In genomic region chr6:49096933-49097461, GRCm38 (mm10) we compare ENCODE assay signal across 8 mouse cellular contexts. TPM values are rescaled to one million over a fixed set of nuclear protein-coding genes. Genes with fewer than 3 reads are reported as not detected.
DNase-seq lines count a peak whose midpoint lies in the region; ATAC-seq and TF ChIP-seq lines count a peak whose summit lies in the region.

No protein-coding gene starts in this region.

- DNase-seq in 3T3-L1 (ENCODE audit: low read depth, low spot score), result peak; percentile 100
- DNase-seq in adrenal gland, adult 8-10 months, result peak; percentile 81
- peak; percentile 89 for DNase-seq in forebrain, embryonic 14.5 days (ENCODE audit: low spot score)
- peak; percentile 75 for DNase-seq in heart, postnatal 0 days (ENCODE audit: low spot score)
- peak; percentile 72 to 73 for DNase-seq in layer of hippocampus, adult 8-10 months (ENCODE audit: low spot score in 2 of 2)
- peak; percentile 86 for DNase-seq in lung, postnatal 14 days
- DNase-seq in thymus, adult 2 months, result no peak

- no peaks in the 10 kb centered on the region for H3K9me3 ChIP-seq in forebrain, embryonic 14.5 days (replicated peaks; ENCODE audit: control insufficient read depth, low read length)
- H3K9me3 ChIP-seq in heart, postnatal 0 days (replicated peaks; ENCODE audit: control insufficient read depth, low read length), result no peaks in the 10 kb centered on the region
- no peaks in the 10 kb centered on the region for H3K9me3 ChIP-seq in stomach, embryonic 14.5 days (ENCODE audit: control insufficient read depth, low read depth, low read length)

- H3K27me3 ChIP-seq in forebrain, embryonic 14.5 days (replicated peaks; ENCODE audit: control insufficient read depth, insufficient read depth, low read length), result no peaks in the 10 kb centered on the region
- no peaks in the 10 kb centered on the region for H3K27me3 ChIP-seq in heart, postnatal 0 days (ENCODE audit: control insufficient read depth, insufficient read depth, low read length)
- H3K27me3 ChIP-seq in stomach, embryonic 14.5 days (ENCODE audit: control insufficient read depth, insufficient read depth, low read length), result no peaks in the 10 kb centered on the region
- no peaks in the 10 kb centered on the region for H3K27me3 ChIP-seq in thymus, adult 2 months (ENCODE audit: control insufficient read depth, insufficient read depth, low read length)

- H3K4me1 ChIP-seq in forebrain, embryonic 14.5 days (ENCODE audit: control insufficient read depth, insufficient read depth, low read length), result peaks cover 16% of the 10 kb centered on the region
- H3K4me1 ChIP-seq in heart, postnatal 0 days (ENCODE audit: control insufficient read depth, insufficient read depth), result peaks cover 37% of the 10 kb centered on the region
- H3K4me1 ChIP-seq in stomach, embryonic 14.5 days (ENCODE audit: control insufficient read depth, insufficient read depth, low read length), result peaks cover 15% of the 10 kb centered on the region
- no peaks in the 10 kb centered on the region for H3K4me1 ChIP-seq in thymus, adult 2 months (replicated peaks; ENCODE audit: control insufficient read depth, insufficient read depth, low read length)

- no peak for TF ChIP-seq POLR2A in thymus, adult 2 months (IDR thresholded peaks at IDR 0.05; ENCODE audit: control insufficient read depth, extremely low read depth, insufficient read depth, low read length, poor library complexity)

- H3K36me3 ChIP-seq in forebrain, embryonic 14.5 days (ENCODE audit: control insufficient read depth, insufficient read depth, low read length), result peaks cover 61% of the 10 kb centered on the region
- peaks cover 23% of the 10 kb centered on the region for H3K36me3 ChIP-seq in heart, postnatal 0 days (replicated peaks; ENCODE audit: control insufficient read depth, insufficient read depth, low read length)
- H3K36me3 ChIP-seq in stomach, embryonic 14.5 days (ENCODE audit: control insufficient read depth, insufficient read depth, low read length), result peaks cover 40% of the 10 kb centered on the region
- no peaks in the 10 kb centered on the region for H3K36me3 ChIP-seq in thymus, adult 2 months (ENCODE audit: control insufficient read depth, insufficient read depth, low read length)

- no peak for TF ChIP-seq CTCF in heart, postnatal 0 days (IDR thresholded peaks at IDR 0.05; ENCODE audit: low read depth)
- TF ChIP-seq CTCF in thymus, adult 2 months (IDR thresholded peaks at IDR 0.05; ENCODE audit: borderline replicate concordance, control insufficient read depth, extremely low read depth, insufficient read depth, low read length, poor library complexity), result no peak

- no peak overlapping the region for H3K9ac ChIP-seq in forebrain, embryonic 14.5 days (ENCODE audit: low read length)
- no peak overlapping the region for H3K9ac ChIP-seq in heart, postnatal 0 days (replicated peaks; ENCODE audit: low read depth, low read length)
- H3K9ac ChIP-seq in stomach, embryonic 14.5 days (replicated peaks; ENCODE audit: low read depth, low read length), result no peak overlapping the region

- ATAC-seq in forebrain, embryonic 14.5 days, result peak; percentile 74; the same call in 1 of the 2 replicates
- ATAC-seq in heart, postnatal 0 days (ENCODE audit: insufficient read depth, low read depth), result peak; percentile 70
- peak; percentile 78 for ATAC-seq in stomach, embryonic 14.5 days (ENCODE audit: insufficient number of reproducible peaks, insufficient read depth, low FRiP score, low read depth)

- WGBS in forebrain, embryonic 14.5 days, result 18% methylated on average over 13 of the region's 13 CpGs
- 10% methylated on average over 13 of the region's 13 CpGs for WGBS in heart, postnatal 0 days
- WGBS in stomach, embryonic 14.5 days, result 45% methylated on average over 13 of the region's 13 CpGs
- 91% methylated on average over 13 of the region's 13 CpGs for WGBS in thymus, adult 2 months

- TF ChIP-seq EP300 in heart, postnatal 0 days (IDR thresholded peaks at IDR 0.05; ENCODE audit: low read depth), result no peak

- H3K4me3 ChIP-seq in forebrain, embryonic 14.5 days (ENCODE audit: low read depth, low read length), result no peak overlapping the region
- H3K4me3 ChIP-seq in heart, postnatal 0 days (ENCODE audit: low read depth, low read length), result peak overlapping the region; percentile 23
- H3K4me3 ChIP-seq in stomach, embryonic 14.5 days (ENCODE audit: low read depth, low read length), result no peak overlapping the region
- no peak overlapping the region for H3K4me3 ChIP-seq in thymus, adult 2 months (ENCODE audit: control insufficient read depth, insufficient read depth, low read length)

- H3K4me2 ChIP-seq in forebrain, embryonic 14.5 days (ENCODE audit: low read length), result no peak overlapping the region
- peak overlapping the region; percentile 53 for H3K4me2 ChIP-seq in heart, postnatal 0 days (ENCODE audit: low read depth, low read length)
- H3K4me2 ChIP-seq in stomach, embryonic 14.5 days (replicated peaks; ENCODE audit: low read depth, low read length), result no peak overlapping the region

- peak overlapping the region; percentile 65 for H3K27ac ChIP-seq in forebrain, embryonic 14.5 days (ENCODE audit: low read depth, low read length)
- H3K27ac ChIP-seq in heart, postnatal 0 days (ENCODE audit: low read depth), result peak overlapping the region; percentile 79
- H3K27ac ChIP-seq in stomach, embryonic 14.5 days (ENCODE audit: low read length), result peak overlapping the region; percentile 61; the same call in 1 of the 2 replicates
- no peak overlapping the region for H3K27ac ChIP-seq in thymus, adult 2 months (ENCODE audit: control insufficient read depth, insufficient read depth, low read length)

RNA-seq across cellular contexts. Expression of gene Malsu1, which starts 23.4 kb away (rescaled TPM):
- total RNA-seq in adrenal gland, adult 8-10 months (2022), result 10 to 100 TPM; 34.6 to 53.2 (median 41.2) TPM
- 54.7 and 65.0 TPM in 2 replicates for polyA plus RNA-seq in forebrain, embryonic 14.5 days (2014; fragmentation: Nextera tagmentation; extraction: Ambion mirVana)
- 20.0 and 35.3 TPM in 2 replicates for total RNA-seq in heart, postnatal 0 days (2014; rRNA removed; ENCODE audit: low replicate concordance)
- 97.6 and 105 TPM in 2 replicates for polyA plus RNA-seq in heart, postnatal 0 days (2015; fragmentation: Nextera tagmentation; extraction: Ambion mirVana)
- 10 to 100 TPM; 24.3 to 30.0 (median 27.4) TPM for total RNA-seq in layer of hippocampus, adult 8-10 months (2022)
- 73.1 and 75.8 TPM in 2 replicates for polyA plus RNA-seq in stomach, embryonic 14.5 days (2014; fragmentation: Nextera tagmentation; extraction: Ambion mirVana)
- 21.0 and 23.8 TPM in 2 replicates for polyA plus RNA-seq in thymus, adult 2 months (2012; rRNA removed)
